Mouse (Mus musculus) ES-E14 (cell line): ENCODE measurements around the gene Yap1. TPM values are rescaled to one million over a fixed set of nuclear protein-coding genes. Genes with fewer than 3 reads are reported as not detected.

ENCODE experiments used
- DNase-seq: peaks from one replicate; pipeline ENCODE4 v3.0.0-alpha.2; 2013; ENCODE audit warnings: low read depth, low spot score
- H3K27ac ChIP-seq: 2 replicates; pipeline ENCODE4 v1.5.1; 2012; ENCODE audit warnings: low read depth, mild to moderate bottlenecking, low read length, moderate library complexity, mixed read lengths; ENCODE audit not compliant: poor library complexity, insufficient read depth, severe bottlenecking
- H3K36me3 ChIP-seq: 2 replicates; pipeline ENCODE4 v1.6.1; 2012; ENCODE audit warnings: mild to moderate bottlenecking, low read length, moderate library complexity, mixed read lengths; ENCODE audit not compliant: control insufficient read depth, poor library complexity, insufficient read depth, severe bottlenecking
- H3K4me1 ChIP-seq, 2 experiments: fragments of 150-350 bp in 1 of 2; sonication (generic) in 1 of 2; 2 replicates each; pipeline ENCODE4 v1.6.1; 2012; ENCODE audit warnings: low read length in 2 of 2, mild to moderate bottlenecking in 1 of 2, mixed read lengths in 1 of 2; ENCODE audit not compliant: control insufficient read depth in 2 of 2, insufficient read depth in 2 of 2, poor library complexity in 1 of 2
- H3K4me3 ChIP-seq, 2 experiments: fragments of 150-350 bp in 1 of 2; sonication (generic) in 1 of 2; 2 replicates each; pipeline ENCODE4 v1.5.1; 2012; ENCODE audit warnings: low read length in 2 of 2, low read depth in 1 of 2, mild to moderate bottlenecking in 1 of 2, mixed read lengths in 1 of 2; ENCODE audit not compliant: insufficient read depth in 1 of 2, poor library complexity in 1 of 2, severe bottlenecking in 1 of 2
- H3K9ac ChIP-seq: 2 replicates; pipeline ENCODE4 v1.6.1; 2012; ENCODE audit warnings: low read depth, mild to moderate bottlenecking, low read length, mixed read lengths; ENCODE audit not compliant: poor library complexity, insufficient read depth, severe bottlenecking
- H3K9me3 ChIP-seq: fragments of 150-350 bp; sonication (generic); 2 replicates; pipeline ENCODE4 v1.6.1; 2012; ENCODE audit warnings: low read depth, mild to moderate bottlenecking, low read length; ENCODE audit not compliant: control insufficient read depth, insufficient read depth
- CHD2 ChIP-seq: IDR thresholded peaks from 2 replicates; pipeline ENCODE4 v1.6.1; 2014; ENCODE audit warnings: mild to moderate bottlenecking, low read depth, low read length, inconsistent platforms
- HCFC1 ChIP-seq: IDR thresholded peaks from 2 replicates; pipeline ENCODE4 v1.6.1; 2012; ENCODE audit warnings: low read length, inconsistent platforms, borderline replicate concordance; ENCODE audit not compliant: insufficient read depth
- MAFK ChIP-seq: IDR thresholded peaks from 2 replicates; pipeline ENCODE4 v1.6.1; 2014; ENCODE audit warnings: mild to moderate bottlenecking, low read depth, low read length, inconsistent platforms; ENCODE audit not compliant: insufficient read depth
- ZC3H11A ChIP-seq: IDR thresholded peaks from 2 replicates; pipeline ENCODE4 v1.6.1; 2012; ENCODE audit warnings: low read depth, mild to moderate bottlenecking, inconsistent platforms, low read length, borderline replicate concordance
- ZNF384 ChIP-seq: IDR thresholded peaks from 2 replicates; pipeline ENCODE4 v1.6.1; 2012; ENCODE audit warnings: low read depth, low read length, inconsistent platforms
- in situ Hi-C, 2 experiments: fragments of 600-800 bp; cut with MboI; formaldehyde crosslinking; loops; one replicate each; pipeline ENCODE4 v1.15.1; 2025; ENCODE audit warnings: low sequenced_read_pairs in 2 of 2, inconsistent platforms in 1 of 2; ENCODE audit not compliant: unreplicated experiment in 2 of 2
- total RNA-seq: library from RNA; depleted of rRNA; stranded (reverse); fragments of 300-350 nt; gene quantifications from 2 replicates; pipeline ENCODE4 v1.2.3, GENCODE M21; 2012

Yap1 gene
- total RNA-seq, 1 experiment = 58.5 TPM

DNA sequence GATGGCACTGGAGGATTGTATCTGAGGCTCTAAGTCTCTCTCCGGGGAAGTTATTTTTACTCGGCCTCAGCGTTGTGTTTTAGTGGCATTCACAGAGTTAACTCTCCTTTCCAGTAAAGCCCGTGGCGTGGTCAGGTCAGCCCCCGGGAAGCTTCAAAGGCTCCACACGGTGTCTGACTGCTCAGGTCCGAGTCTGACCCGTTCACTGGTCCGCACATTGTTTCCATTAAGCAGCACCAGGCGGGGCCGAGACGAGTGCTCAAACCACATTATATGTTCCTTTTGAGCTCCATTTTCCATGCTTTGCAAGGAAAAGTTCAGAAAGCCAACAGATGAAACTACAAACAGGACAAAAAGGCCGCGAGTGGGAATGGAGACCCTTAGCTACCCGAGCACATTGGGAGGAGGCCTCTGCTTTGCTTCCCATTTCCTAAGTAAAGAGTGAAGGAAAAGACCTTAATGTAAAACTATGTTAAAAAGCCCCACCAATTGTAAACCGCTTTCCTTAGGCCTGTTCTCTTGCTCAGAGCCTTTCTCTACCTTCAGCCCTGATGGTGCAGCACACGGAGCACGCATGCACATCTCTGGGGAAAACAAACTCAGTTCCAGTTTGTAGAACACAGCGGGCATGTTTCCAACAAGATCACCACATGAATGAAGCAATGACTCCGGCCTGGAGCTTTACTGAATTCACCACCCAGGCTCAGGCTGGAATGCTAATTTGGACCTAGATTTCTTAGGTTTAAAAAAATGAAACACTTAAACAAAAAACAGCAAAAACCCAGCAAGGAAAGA is 42.8 kb downstream of the Yap1 start:
- DNase-seq = no peak
- Histone ChIP-seq H3K9me3 (no peaks in the 10 kb centered on the region), H3K4me1 (peaks cover 15 to 17% of the 10 kb centered on the region in 2 experiments), H3K9ac (peak overlapping the region; percentile 1; the same call in 1 of the 2 replicates), H3K36me3 (peaks cover 10% of the 10 kb centered on the region; the same call in 1 of the 2 replicates), H3K27ac (peak overlapping the region; percentile 81), H3K4me3 (peak overlapping the region; percentile 11 to 31)
- TF ChIP-seq MAFK (no peak), HCFC1 (no peak), ZNF384 (no peak), ZC3H11A (no peak), CHD2 (no peak)
- in situ Hi-C loops = no loop called here

DNA sequence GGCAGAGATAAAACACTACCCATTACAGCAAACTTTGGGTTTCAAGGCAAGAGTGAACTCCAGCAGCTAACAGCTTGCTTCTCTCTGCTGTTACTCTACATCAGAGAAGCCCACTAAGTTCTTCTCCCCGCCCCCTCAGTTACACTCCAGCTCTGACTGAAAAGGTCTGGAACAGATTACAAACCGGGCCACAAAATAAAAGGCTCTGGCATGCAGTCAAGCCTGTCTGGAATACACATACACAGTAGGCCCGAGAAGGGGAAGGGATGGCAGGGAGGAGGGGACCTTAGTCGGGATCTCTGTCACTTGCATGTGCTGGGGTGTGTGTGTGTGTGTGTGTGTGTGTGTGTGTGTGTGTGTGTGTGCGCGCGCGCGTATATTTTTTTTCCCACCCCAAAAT is 44.0 kb downstream of the Yap1 start:
- TF ChIP-seq ZC3H11A = no peak
- TF ChIP-seq ZNF384 = no peak
- TF ChIP-seq CHD2 = no peak
- no peak for TF ChIP-seq HCFC1
- TF ChIP-seq MAFK = no peak
- Histone ChIP-seq H3K9me3 (no peaks in the 10 kb centered on the region), H3K27ac (peak overlapping the region; percentile 16; the same call in 1 of the 2 replicates), H3K4me1 (peaks cover 15 to 21% of the 10 kb centered on the region in 2 experiments), H3K9ac (peak overlapping the region; percentile 23; the same call in 1 of the 2 replicates), H3K4me3 (no peak overlapping the region), H3K36me3 (peaks cover 11% of the 10 kb centered on the region)
- no peak for DNase-seq
- in situ Hi-C loops = no loop called here

DNA sequence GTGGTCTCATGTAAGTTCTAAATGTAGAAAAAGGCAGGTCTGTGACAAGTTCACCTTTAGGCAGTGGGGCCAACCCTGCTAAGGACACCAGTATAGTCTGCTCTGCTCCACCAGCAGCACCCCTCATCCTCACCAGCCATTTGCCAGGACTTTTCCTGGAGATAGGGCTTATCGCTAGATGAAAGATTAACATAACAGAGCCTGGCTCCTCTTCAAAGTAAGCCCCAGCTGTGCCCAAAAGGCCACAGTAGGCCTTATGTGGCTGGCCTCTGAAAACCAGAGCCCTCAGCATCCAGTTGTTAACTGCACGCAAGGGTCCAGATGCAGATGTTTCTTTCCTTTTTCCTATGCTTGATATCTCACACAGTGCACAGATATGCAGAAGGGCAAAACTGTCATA is 45.1 kb downstream of the Yap1 start:
- Histone ChIP-seq H3K9ac (no peak overlapping the region), H3K9me3 (no peaks in the 10 kb centered on the region), H3K36me3 (peaks cover 14% of the 10 kb centered on the region), H3K27ac (no peak overlapping the region), H3K4me3 (no peak overlapping the region), H3K4me1 (peaks cover 15 to 19% of the 10 kb centered on the region in 2 experiments)
- TF ChIP-seq CHD2 = no peak
- no peak for TF ChIP-seq HCFC1
- TF ChIP-seq ZNF384 = no peak
- TF ChIP-seq MAFK = no peak
- no peak for TF ChIP-seq ZC3H11A
- no peak for DNase-seq
- in situ Hi-C loops = no loop called here

DNA sequence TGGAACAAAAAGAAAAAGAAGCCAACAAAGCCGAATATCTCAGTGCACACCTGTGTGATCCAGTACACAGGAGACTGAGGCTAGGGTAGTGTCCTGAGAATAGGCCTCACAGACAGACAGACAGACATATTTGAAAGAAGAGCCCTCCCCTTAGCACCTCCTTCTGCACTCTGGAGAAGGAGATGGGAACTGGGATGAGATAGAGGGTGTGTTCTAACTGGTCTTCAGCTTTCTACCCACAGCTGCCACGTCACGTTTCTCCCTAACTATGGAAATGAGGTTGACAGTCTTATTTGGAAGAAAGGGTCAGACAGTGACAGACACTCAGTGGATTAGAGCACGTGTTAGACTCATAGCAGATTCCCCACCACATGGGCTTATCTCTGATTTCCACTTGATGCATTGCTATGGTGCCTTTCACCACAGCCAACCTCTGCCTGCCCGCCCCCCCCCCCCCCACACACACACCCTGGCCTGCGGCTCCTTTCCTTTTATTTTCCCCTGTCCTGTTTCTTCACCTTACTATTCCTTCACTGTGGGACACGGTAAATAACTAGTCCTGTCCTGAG is 46.3 kb downstream of the Yap1 start:
- in situ Hi-C loops = no loop called here
- peaks cover 15 to 18% of the 10 kb centered on the region in 2 experiments for H3K4me1 ChIP-seq
- no peak overlapping the region for H3K27ac ChIP-seq
- no peak for TF ChIP-seq ZNF384
- no peak for TF ChIP-seq MAFK
- no peak for TF ChIP-seq ZC3H11A
- no peak for TF ChIP-seq HCFC1
- TF ChIP-seq CHD2 = no peak
- no peak overlapping the region for H3K4me3 ChIP-seq
- H3K9me3 ChIP-seq = no peaks in the 10 kb centered on the region
- no peak for DNase-seq
- peaks cover 14% of the 10 kb centered on the region for H3K36me3 ChIP-seq
- no peak overlapping the region for H3K9ac ChIP-seq
